Mouse (Mus musculus) testis, adult 2 months (tissue): ENCODE measurements at regions not wholly inside any gene's neighbourhood (a gene's known extent, or its start where the extent isn't known, plus 50 kb on each side); places are given as distances from the start of the nearest gene placed in this dataset.

Experiments
- CTCF ChIP-seq: fragments of 200-500 bp; IDR thresholded peaks from 2 replicates; pipeline ENCODE4 v1.5.1; 2012; ENCODE audit warnings: low read depth, mild to moderate bottlenecking, inconsistent platforms, low read length, moderate library complexity; ENCODE audit not compliant: control insufficient read depth, insufficient read depth, insufficient replicate concordance
- POLR2A ChIP-seq: fragments of 200-500 bp; IDR thresholded peaks from 2 replicates; pipeline ENCODE4 v1.6.1; 2012; ENCODE audit warnings: low read depth, mild to moderate bottlenecking, inconsistent platforms, low read length, moderate library complexity; ENCODE audit not compliant: control insufficient read depth

- TF ChIP-seq POLR2A = no peak
- no peak for TF ChIP-seq CTCF
Observed at GRCm38 (mm10) chr1:105117888-105118287, 238.6 kb downstream of the Rnf152 start.
